Mouse (Mus musculus): ENCODE results near the gene Hist2h4. TPM values are rescaled to one million over a fixed set of nuclear protein-coding genes. Genes with fewer than 3 reads are reported as not detected.
A peak's percentile ranks its signal among the peaks of the same experiment; 100 is the strongest.
"Not testable (repeated sequence)": the region's sequence is repeated elsewhere in the genome, so short reads cannot be mapped to it uniquely, and the experiment has no call there.

Hist2h4 gene
- polyA plus RNA-seq, 1 experiment from 2014 or later: 16.6 TPM

GRCm38 (mm10) chr3:96249034-96249345 lies 14.1 kb downstream of the Hist2h4 start:
- H3K4me3 ChIP-seq (ENCODE audit: low read depth, low read length): peak overlapping the region; percentile 52
- H3K4me2 ChIP-seq: peak overlapping the region; percentile 70
- peaks cover 5% of the 10 kb centered on the region for H3K4me1 ChIP-seq (ENCODE audit: insufficient read depth)
- DNase-seq (no peak), ATAC-seq (ENCODE audit: insufficient read depth) (no peak)
- H3K36me3 ChIP-seq (ENCODE audit: insufficient read depth): no peaks in the 10 kb centered on the region
- no peaks in the 10 kb centered on the region for H3K9me3 ChIP-seq (ENCODE audit: low read depth, low read length)
- peaks cover 3% of the 10 kb centered on the region; the same call in 1 of the 2 replicates for H3K27me3 ChIP-seq (ENCODE audit: insufficient read depth, low read length)
- TF ChIP-seq CTCF (IDR thresholded peaks at IDR 0.05; ENCODE audit: low read depth): no peak
- 36% methylated on average over 4 of the region's 4 CpGs for WGBS
- no peak overlapping the region for H3K27ac ChIP-seq (ENCODE audit: low read depth)
- H3K9ac ChIP-seq: 0 out of 2 replicates have a peak overlapping the region, but pooled peaks have one; percentile 62

- peak; percentile 36 for DNase-seq
- ATAC-seq (ENCODE audit: insufficient read depth): no peak
- no peak for TF ChIP-seq CTCF (IDR thresholded peaks at IDR 0.05; ENCODE audit: low read depth)
- Histone ChIP-seq H3K36me3 (ENCODE audit: insufficient read depth) (no peaks in the 10 kb centered on the region), H3K9ac (peak overlapping the region; percentile 62), H3K9me3 (ENCODE audit: low read depth, low read length) (no peaks in the 10 kb centered on the region), H3K4me1 (ENCODE audit: insufficient read depth) (peaks cover 8% of the 10 kb centered on the region), H3K27me3 (ENCODE audit: insufficient read depth, low read length) (no peaks in the 10 kb centered on the region), H3K4me2 (peak overlapping the region; percentile 70), H3K4me3 (ENCODE audit: low read depth, low read length) (peak overlapping the region; percentile 52), H3K27ac (ENCODE audit: low read depth) (peak overlapping the region; percentile 86; the same call in 1 of the 2 replicates)
- WGBS: 30% methylated on average over 6 of the region's 6 CpGs
These were observed 14.7 kb downstream of the Hist2h4 start for GRCm38 (mm10) chr3:96248141-96249033.

GRCm38 (mm10) chr3:96247356-96248140 lies 15.6 kb downstream of the Hist2h4 start:
- H3K4me1 ChIP-seq (ENCODE audit: insufficient read depth): peaks cover 8% of the 10 kb centered on the region
- TF ChIP-seq CTCF (IDR thresholded peaks at IDR 0.05; ENCODE audit: low read depth): no peak
- 2% methylated on average over 11 of the region's 11 CpGs for WGBS
- ATAC-seq (ENCODE audit: insufficient read depth) (no peak), DNase-seq (peak; percentile 54)
- peak overlapping the region; percentile 62 for H3K9ac ChIP-seq
- no peaks in the 10 kb centered on the region for H3K27me3 ChIP-seq (ENCODE audit: insufficient read depth, low read length)
- H3K4me2 ChIP-seq: peak overlapping the region; percentile 70
- H3K4me3 ChIP-seq (ENCODE audit: low read depth, low read length): peak overlapping the region; percentile 52
- peak overlapping the region; percentile 86 for H3K27ac ChIP-seq (ENCODE audit: low read depth)
- H3K36me3 ChIP-seq (ENCODE audit: insufficient read depth): no peaks in the 10 kb centered on the region
- no peaks in the 10 kb centered on the region for H3K9me3 ChIP-seq (ENCODE audit: low read depth, low read length)

- Histone ChIP-seq H3K4me3 (ENCODE audit: low read depth, low read length) (peak within 1 kb of the TSS; percentile 52), H3K9ac (peak within 1 kb of the TSS; percentile 62), H3K27ac (ENCODE audit: low read depth) (peak within 1 kb of the TSS; percentile 86), H3K4me2 (peak within 1 kb of the TSS; percentile 70)
- not testable (repeated sequence) for H3K27me3 ChIP-seq (ENCODE audit: insufficient read depth, low read length); H3K4me1 ChIP-seq (ENCODE audit: insufficient read depth); H3K9me3 ChIP-seq (ENCODE audit: low read depth, low read length); DNase-seq; H3K36me3 ChIP-seq (ENCODE audit: insufficient read depth)
- peak; percentile 92 for ATAC-seq (ENCODE audit: insufficient read depth)
- 1% methylated on average over 11 of the region's 47 CpGs for WGBS
These were observed 16.7 kb downstream of the Hist2h4 start, which contains the start of gene Hist2h3c1 for GRCm38 (mm10) chr3:96246427-96246856. TSS of gene Hist2h3c1 (plus strand) at chr3:96246685.

GRCm38 (mm10) chr3:96246018-96246417 lies 17.1 kb downstream of the Hist2h4 start:
- Histone ChIP-seq H3K9ac (peak overlapping the region; percentile 43; the same call in 1 of the 2 replicates), H3K27ac (ENCODE audit: low read depth) (peak overlapping the region; percentile 70; the same call in 1 of the 2 replicates), H3K4me3 (ENCODE audit: low read depth, low read length) (peak overlapping the region; percentile 22; the same call in 1 of the 2 replicates)
- not testable (repeated sequence) for H3K36me3 ChIP-seq (ENCODE audit: insufficient read depth); ATAC-seq (ENCODE audit: insufficient read depth); H3K27me3 ChIP-seq (ENCODE audit: insufficient read depth, low read length); H3K4me2 ChIP-seq; DNase-seq; H3K9me3 ChIP-seq (ENCODE audit: low read depth, low read length); H3K4me1 ChIP-seq (ENCODE audit: insufficient read depth)
- 0% methylated on average over 10 of the region's 21 CpGs for WGBS

GRCm38 (mm10) chr3:96245003-96245886 lies 17.9 kb downstream of the Hist2h4 start, which contains the start of gene Hist2h2aa1:
TSS of gene Hist2h2aa1 (plus strand) at chr3:96245497.
- not testable (repeated sequence) for H3K4me1 ChIP-seq (ENCODE audit: insufficient read depth); H3K9me3 ChIP-seq (ENCODE audit: low read depth, low read length); H3K36me3 ChIP-seq (ENCODE audit: insufficient read depth); H3K27me3 ChIP-seq (ENCODE audit: insufficient read depth, low read length)
- peak within 1 kb of the TSS; percentile 67 for H3K9ac ChIP-seq
- H3K27ac ChIP-seq (ENCODE audit: low read depth): peak within 1 kb of the TSS; percentile 98
- H3K4me2 ChIP-seq: peak within 1 kb of the TSS; percentile 70
- H3K4me3 ChIP-seq (ENCODE audit: low read depth, low read length): peak within 1 kb of the TSS; percentile 42
- DNase-seq (peak; percentile 80), ATAC-seq (ENCODE audit: insufficient read depth) (peak; percentile 82)
- 1% methylated on average over 18 of the region's 88 CpGs for WGBS
